Mouse (Mus musculus) liver, embryonic 11.5 days (tissue): ENCODE measurements around the gene Krtcap3. TPM values are rescaled to one million over a fixed set of nuclear protein-coding genes. Genes with fewer than 3 reads are reported as not detected.

Experiments
- ATAC-seq: fragments of 200-750 bp; cut with Nextera tagmentation; replicated peaks from 2 replicates; pipeline ENCODE4 v1.8.0; 2017; ENCODE audit warnings: moderate number of reproducible peaks, mild to moderate bottlenecking, moderate TSS enrichment, moderate library complexity; ENCODE audit not compliant: low FRiP score
- DNase-seq: peaks from one replicate; pipeline ENCODE4 v3.0.0-alpha.2; 2017; ENCODE audit warnings: low spot score
- H3K27ac ChIP-seq: fragments of 300-500 bp; sonication (generic); 2 replicates; pipeline ENCODE4 v1.5.1; 2014; ENCODE audit warnings: mild to moderate bottlenecking, low read depth, low read length, control low read depth
- H3K27me3 ChIP-seq: fragments of 300-500 bp; sonication (generic); replicated peaks from 2 replicates; pipeline ENCODE4 v1.6.1; 2014; ENCODE audit warnings: low read length, mixed read lengths; ENCODE audit not compliant: control insufficient read depth, insufficient read depth
- H3K36me3 ChIP-seq: fragments of 300-500 bp; sonication (generic); 2 replicates; pipeline ENCODE4 v1.6.1; 2014; ENCODE audit warnings: mild to moderate bottlenecking, low read length, moderate library complexity, mixed read lengths; ENCODE audit not compliant: control insufficient read depth, insufficient read depth
- H3K4me1 ChIP-seq: fragments of 300-500 bp; sonication (generic); replicated peaks from 2 replicates; pipeline ENCODE4 v1.6.1; 2014; ENCODE audit warnings: low read length, mixed read lengths; ENCODE audit not compliant: control insufficient read depth, insufficient read depth
- H3K4me2 ChIP-seq: fragments of 300-500 bp; sonication (generic); 2 replicates; pipeline ENCODE4 v1.6.1; 2014; ENCODE audit warnings: mild to moderate bottlenecking, control low read depth, moderate library complexity
- H3K4me3 ChIP-seq: fragments of 300-500 bp; sonication (generic); 2 replicates; pipeline ENCODE4 v1.5.1; 2014; ENCODE audit warnings: low read depth, low read length, control low read depth
- H3K9ac ChIP-seq: fragments of 300-500 bp; sonication (generic); 2 replicates; pipeline ENCODE4 v1.6.1; 2014; ENCODE audit warnings: low read depth, low read length, control low read depth
- H3K9me3 ChIP-seq: fragments of 300-500 bp; sonication (generic); 2 replicates; pipeline ENCODE4 v1.6.1; 2016; ENCODE audit warnings: low read length, inconsistent platforms, mixed read lengths; ENCODE audit not compliant: control insufficient read depth
- WGBS: fragments of 180-500 bp; shearing (Covaris S2); extraction: QIAGEN DNeasy Blood & Tissue Kit; methylation state at CpG from one replicate; pipeline ENCODE4 v1.1.7; 2014; 5-methylcytosine and 5-hydroxymethylcytosine counted together
- polyA plus RNA-seq: library from polyadenylated mRNA; unstranded; fragments of >200 nt; fragmentation: Nextera tagmentation; extraction: Ambion mirVana; gene quantifications from 2 replicates; pipeline ENCODE4 v1.2.1, GENCODE M21; 2014

Krtcap3 gene
- polyA plus RNA-seq, 1 experiment from 2014 or later: 11.6 TPM

GRCm38 (mm10) chr5:31301866-31302265 is 50.4 kb downstream of the Krtcap3 start:
- no peaks in the 10 kb centered on the region for H3K27me3 ChIP-seq
- H3K9me3 ChIP-seq: no peaks in the 10 kb centered on the region
- no peak overlapping the region for H3K4me2 ChIP-seq
- DNase-seq (no peak), ATAC-seq (no peak)
- no peak overlapping the region for H3K4me3 ChIP-seq
- H3K4me1 ChIP-seq: no peaks in the 10 kb centered on the region
- no peak overlapping the region for H3K9ac ChIP-seq
- H3K36me3 ChIP-seq: no peaks in the 10 kb centered on the region
- H3K27ac ChIP-seq: no peak overlapping the region
- WGBS: 65% methylated on average over 7 of the region's 8 CpGs

Other genes with a start within 250 kb of the Krtcap3 start
- gene Atraid, start 203.4 kb upstream of the Krtcap3 start, polyA plus RNA-seq: 68.5 and 72.4 TPM in 2 replicates
- 9.3 and 10.3 TPM in 2 replicates for gene Slc5a6, start 202.8 kb upstream of the Krtcap3 start, polyA plus RNA-seq
- 65.0 and 66.0 TPM in 2 replicates for gene Cad, start 196.9 kb upstream of the Krtcap3 start, polyA plus RNA-seq
- not detected in 2 replicates for gene Dnajc5g, start 145.4 kb upstream of the Krtcap3 start, polyA plus RNA-seq
- gene Slc30a3, start 143.5 kb upstream of the Krtcap3 start, polyA plus RNA-seq: 1.1 and 1.4 TPM in 2 replicates
- 0.43 TPM in 1 of 2 replicates, not detected in the other for gene Trim54, start 135.0 kb upstream of the Krtcap3 start, polyA plus RNA-seq
- gene Ucn, start 112.9 kb upstream of the Krtcap3 start, polyA plus RNA-seq: not detected in 2 replicates
- gene Mpv17, start 97.4 kb upstream of the Krtcap3 start, polyA plus RNA-seq: 40.9 and 50.4 TPM in 2 replicates
- gene Gm29609, start 71.8 kb upstream of the Krtcap3 start, polyA plus RNA-seq: 0.64 and 1.5 TPM in 2 replicates
- 77.2 and 79.5 TPM in 2 replicates for gene Gtf3c2, start 71.5 kb upstream of the Krtcap3 start, polyA plus RNA-seq
- 87.6 and 94.7 TPM in 2 replicates for gene Snx17, start 58.5 kb upstream of the Krtcap3 start, polyA plus RNA-seq
- 93.2 and 98.1 TPM in 2 replicates for gene Eif2b4, start 58.3 kb upstream of the Krtcap3 start, polyA plus RNA-seq
- gene Zfp513, start 49.4 kb upstream of the Krtcap3 start, polyA plus RNA-seq: 4.7 and 6.2 TPM in 2 replicates
- 220 and 242 TPM in 2 replicates for gene Ppm1g, start 31.0 kb upstream of the Krtcap3 start, polyA plus RNA-seq
- gene Nrbp1, start 10.8 kb upstream of the Krtcap3 start, polyA plus RNA-seq: 95.6 and 98.1 TPM in 2 replicates
- 0.36 TPM in 1 of 2 replicates, not detected in the other for gene Gm9970, start 10.5 kb upstream of the Krtcap3 start, polyA plus RNA-seq
- 15.3 and 17.4 TPM in 2 replicates for gene Ift172, start 39.4 kb downstream of the Krtcap3 start, polyA plus RNA-seq
- gene Fndc4, start 44.4 kb downstream of the Krtcap3 start, polyA plus RNA-seq: 24.2 TPM in 2 replicates
- 11.3 and 12.1 TPM in 2 replicates for gene Gckr, start 45.8 kb downstream of the Krtcap3 start, polyA plus RNA-seq
- 39.7 and 40.9 TPM in 2 replicates for gene Zfp512, start 200.7 kb downstream of the Krtcap3 start, polyA plus RNA-seq
- 0.14 TPM in 1 of 2 replicates, not detected in the other for gene 4930548H24Rik, start 234.0 kb downstream of the Krtcap3 start, polyA plus RNA-seq
- 50.3 and 55.3 TPM in 2 replicates for gene Gpn1, start 243.1 kb downstream of the Krtcap3 start, polyA plus RNA-seq